Mouse (Mus musculus): ENCODE data around the gene Zfp575. TPM values are rescaled to one million over a fixed set of nuclear protein-coding genes. Genes with fewer than 3 reads are reported as not detected.

Gene Zfp575
- polyA plus RNA-seq (2012; rRNA removed), result 0.08 and 0.12 TPM in 2 replicates

DNA sequence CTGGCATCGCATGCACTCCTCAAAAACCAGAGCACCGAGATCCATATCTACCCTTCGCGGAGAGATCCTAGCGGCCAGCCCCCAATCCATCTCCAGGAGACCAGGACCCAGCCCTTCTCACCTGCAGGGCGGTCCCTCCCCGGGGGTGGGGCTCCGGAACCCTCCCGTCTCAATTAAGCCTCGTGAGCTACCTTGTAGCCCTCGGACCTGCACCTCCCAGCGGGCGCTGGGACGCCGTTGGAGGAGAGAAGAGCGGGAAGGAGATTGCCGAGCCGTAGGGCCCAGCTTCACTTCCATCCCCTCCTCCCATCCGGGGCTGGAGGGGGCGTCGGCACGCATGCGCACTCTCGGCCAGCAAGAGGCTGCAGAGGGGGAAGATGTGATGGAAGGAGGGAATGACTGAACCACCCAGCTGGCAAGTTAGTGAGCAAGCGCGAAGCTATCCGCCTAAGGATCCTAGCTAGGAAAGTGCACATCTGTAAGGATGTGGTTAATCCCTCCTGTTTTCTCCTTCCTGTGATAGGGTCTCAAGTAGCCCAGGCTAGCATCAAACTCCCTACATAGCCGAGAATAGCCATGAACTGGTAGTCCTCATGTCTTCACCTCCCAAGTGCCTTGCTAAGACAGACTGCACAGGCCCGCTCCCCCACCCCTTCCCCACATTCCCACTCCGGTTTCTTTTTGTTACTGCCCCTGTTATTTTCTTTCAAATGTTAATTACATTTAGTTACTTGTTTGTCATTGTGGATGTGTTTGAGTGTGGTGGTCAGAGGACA, at the start of gene Zfp575, which contains the start of gene Ethe1:
Zfp575 (minus strand) TSS at position 312 of the 776 bp plus-strand sequence.
Ethe1 (plus strand) TSS at position 214 of the 776 bp plus-strand sequence.

DNA sequence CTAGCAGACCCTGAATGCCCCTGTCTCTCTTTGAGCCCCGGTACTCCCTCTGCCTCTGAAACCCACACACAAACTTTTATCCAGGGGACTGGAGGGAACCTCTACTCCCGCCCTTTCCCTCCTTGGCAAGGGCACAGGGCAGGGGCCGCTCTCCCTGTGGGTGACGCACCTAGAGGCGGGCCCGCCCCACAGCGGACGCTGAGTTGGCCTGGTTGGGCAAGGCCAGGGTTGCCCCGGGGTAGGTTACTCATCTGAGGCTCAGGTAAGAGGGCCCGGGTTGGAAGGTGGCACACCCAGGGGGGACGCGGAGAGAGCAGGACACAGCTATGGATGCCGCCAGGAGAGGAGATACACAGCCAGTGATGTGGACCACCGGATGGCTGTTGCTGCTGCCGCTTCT, 48.8 kb upstream of the Zfp575 start, which contains the start of gene Lypd3:
Lypd3 (plus strand) TSS at position 287 of the 400 bp plus-strand sequence.

DNA sequence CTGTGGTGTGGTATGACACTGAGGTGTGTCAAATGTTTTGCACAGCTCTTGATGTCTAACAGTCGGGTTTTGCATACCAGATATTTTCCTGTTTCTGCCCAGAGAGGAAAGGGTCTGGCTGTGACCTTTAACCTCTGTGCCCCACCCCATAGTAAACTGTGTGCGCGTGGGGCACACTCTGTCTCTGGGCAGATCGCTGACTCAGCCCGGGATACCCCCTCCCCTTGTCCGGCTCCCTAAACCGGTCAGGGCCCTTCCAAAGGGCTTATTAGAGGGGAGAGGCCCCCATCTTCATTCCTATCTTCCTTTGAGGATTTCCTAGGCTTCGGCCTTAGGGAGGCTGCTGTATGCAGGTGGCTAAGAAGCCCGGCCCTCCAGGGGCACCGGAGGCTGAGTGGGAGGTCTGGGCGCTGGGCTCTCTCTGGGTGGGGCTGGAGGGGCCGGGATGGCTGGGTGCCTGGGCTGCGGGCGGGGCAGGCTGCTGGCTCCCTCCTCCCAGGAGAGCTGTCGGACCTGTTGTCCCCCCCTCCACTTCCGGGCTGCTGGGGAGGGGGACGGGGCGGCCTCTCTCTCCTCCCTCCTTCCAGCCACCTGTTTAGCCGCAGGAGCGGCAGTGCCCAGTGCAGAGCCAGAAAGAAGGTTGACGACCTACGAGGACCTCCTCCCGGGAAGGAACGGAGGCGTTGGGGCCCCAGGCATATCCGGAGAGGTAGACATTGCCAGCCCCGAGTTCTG, 22.9 kb upstream of the Zfp575 start, which contains the start of gene Phldb3:
Phldb3 (plus strand) TSS at position 620 of the 735 bp plus-strand sequence.

DNA sequence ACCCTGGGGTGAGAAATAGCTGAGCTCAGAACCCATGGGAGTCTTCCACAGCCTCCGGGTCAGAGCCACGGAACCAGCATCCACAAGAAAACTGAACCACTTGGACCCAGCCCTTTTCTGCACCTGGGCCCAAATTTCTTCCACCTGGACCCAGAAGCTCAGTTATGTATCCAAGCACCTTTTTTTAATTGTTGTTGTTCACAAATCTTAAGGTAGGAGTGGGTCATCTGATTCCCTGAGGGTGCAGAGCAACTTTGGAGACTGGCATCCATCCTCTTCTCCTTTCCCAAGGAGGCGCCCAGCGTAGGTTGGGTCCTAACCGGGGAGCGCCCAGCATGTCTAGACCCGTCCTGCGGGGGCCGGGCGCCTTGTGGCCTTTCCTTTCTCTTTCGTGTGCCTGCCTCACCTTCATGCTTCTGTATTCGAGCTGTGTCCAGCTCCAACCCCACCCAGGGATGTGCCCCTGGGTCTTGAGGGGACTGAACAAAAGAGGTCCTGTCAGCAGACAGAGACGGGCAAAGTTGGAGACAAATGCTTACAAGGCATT, 41.3 kb downstream of the Zfp575 start, which contains the start of the genes Pinlyp and Xrcc1:
Pinlyp (minus strand) TSS at position 51 of the 547 bp plus-strand sequence.
Xrcc1 (plus strand) TSS at position 222 of the 547 bp plus-strand sequence.

Other genes with a start within 250 kb of the Zfp575 start
- gene Lypd5, start 238.4 kb downstream of the Zfp575 start, polyA plus RNA-seq (2012; rRNA removed), result not detected in 2 replicates
- 96.6 and 108 TPM in 2 replicates for gene Kcnn4, start 217.4 kb downstream of the Zfp575 start, polyA plus RNA-seq (2012; rRNA removed)
- 18.1 and 19.0 TPM in 2 replicates for gene Smg9, start 188.0 kb downstream of the Zfp575 start, polyA plus RNA-seq (2012; rRNA removed)
- 0.01 TPM in 1 of 2 replicates, not detected in the other for gene Irgc1, start 135.3 kb downstream of the Zfp575 start, polyA plus RNA-seq (2012; rRNA removed)
- 1.7 and 2.1 TPM in 2 replicates for gene Plaur, start 125.2 kb downstream of the Zfp575 start, polyA plus RNA-seq (2012; rRNA removed)
- gene Cadm4, start 105.6 kb downstream of the Zfp575 start, polyA plus RNA-seq (2012; rRNA removed), result 0.27 and 0.43 TPM in 2 replicates
- gene Zfp428, start 80.6 kb downstream of the Zfp575 start, polyA plus RNA-seq (2012; rRNA removed), result 3.0 and 3.6 TPM in 2 replicates
- gene AC161166.1, start 75.2 kb downstream of the Zfp575 start, polyA plus RNA-seq (2012; rRNA removed), result not detected in 2 replicates
- gene Irgq, start 57.0 kb downstream of the Zfp575 start, polyA plus RNA-seq (2012; rRNA removed), result 1.7 and 1.9 TPM in 2 replicates
- gene Pinlyp, start 41.5 kb downstream of the Zfp575 start, polyA plus RNA-seq (2012; rRNA removed), result 0.03 TPM in 1 of 2 replicates, not detected in the other
- 27.1 and 28.3 TPM in 2 replicates for gene Xrcc1, start 41.4 kb downstream of the Zfp575 start, polyA plus RNA-seq (2012; rRNA removed)
- gene Ethe1, start 98 bp downstream of the Zfp575 start, polyA plus RNA-seq (2012; rRNA removed), result 11.6 and 14.7 TPM in 2 replicates
- 0.61 and 0.70 TPM in 2 replicates for gene Phldb3, start 23.1 kb upstream of the Zfp575 start, polyA plus RNA-seq (2012; rRNA removed)
- 0.16 TPM in 1 of 2 replicates, not detected in the other for gene Lypd3, start 48.9 kb upstream of the Zfp575 start, polyA plus RNA-seq (2012; rRNA removed)
- gene Tex101, start 89.0 kb upstream of the Zfp575 start, polyA plus RNA-seq (2012; rRNA removed), result not detected in 2 replicates
- gene BC049730, start 121.6 kb upstream of the Zfp575 start, polyA plus RNA-seq (2012; rRNA removed), result not detected in 2 replicates
- not detected in 2 replicates for gene Gm4763, start 139.3 kb upstream of the Zfp575 start, polyA plus RNA-seq (2012; rRNA removed)
- 0.75 and 1.2 TPM in 2 replicates for gene Cd177, start 172.7 kb upstream of the Zfp575 start, polyA plus RNA-seq (2012; rRNA removed)
- 0.24 and 0.32 TPM in 2 replicates for gene Ceacam10, start 189.6 kb upstream of the Zfp575 start, polyA plus RNA-seq (2012; rRNA removed)

Measured in liver, embryonic 14 days (tissue).